In genomic region chr2:93509777-93510750, GRCm38 (mm10) we compare ENCODE assay signal across 42 mouse cellular contexts. TPM values are rescaled to one million over a fixed set of nuclear protein-coding genes. Genes with fewer than 3 reads are reported as not detected.
"Had no signal": no experiment of that assay in that cellular context is flagged by ENCODE, and none has a peak within 500 bp of the region (broad histone marks: within the 10 kb centered on the region; RNA-seq: fewer than 3 reads in every experiment).

No protein-coding gene starts in this region.

- H3K27ac ChIP-seq: heart, adult 2 months; heart, embryonic 10.5 days; hindbrain, embryonic 10.5 days; hindbrain, embryonic 12.5 days; hindbrain, embryonic 14.5 days; kidney, embryonic 15.5 days; kidney, postnatal 0 days; left cerebral cortex, adult 2 months; limb, embryonic 13.5 days; limb, embryonic 15.5 days; liver, embryonic 12.5 days; liver, embryonic 14.5 days had no signal

- H3K27me3 ChIP-seq: heart, embryonic 12.5 days; hindbrain, embryonic 12.5 days; kidney, embryonic 15.5 days; limb, embryonic 13.5 days; limb, embryonic 15.5 days; liver, embryonic 12.5 days had no signal

- H3K36me3 ChIP-seq: heart, embryonic 10.5 days; heart, embryonic 12.5 days; hindbrain, embryonic 10.5 days; hindbrain, embryonic 12.5 days; kidney, embryonic 15.5 days; limb, embryonic 13.5 days; limb, embryonic 15.5 days; liver, embryonic 12.5 days had no signal

- H3K4me1 ChIP-seq: hindbrain, embryonic 10.5 days; kidney, embryonic 15.5 days; liver, embryonic 12.5 days had no signal

- H3K9me3 ChIP-seq: heart, embryonic 10.5 days; heart, embryonic 12.5 days; hindbrain, embryonic 10.5 days; hindbrain, embryonic 12.5 days; kidney, embryonic 15.5 days; limb, embryonic 13.5 days; limb, embryonic 15.5 days; liver, embryonic 12.5 days had no signal

- H3K4me3 ChIP-seq: heart, adult 2 months; heart, embryonic 10.5 days; heart, embryonic 12.5 days; hindbrain, embryonic 10.5 days; hindbrain, embryonic 12.5 days; kidney, embryonic 15.5 days; left cerebral cortex, adult 2 months; limb, embryonic 13.5 days; limb, embryonic 15.5 days; liver, embryonic 12.5 days had no signal

- H3K4me2 ChIP-seq: heart, embryonic 12.5 days; hindbrain, embryonic 12.5 days; hindbrain, embryonic 14.5 days; kidney, embryonic 15.5 days; limb, embryonic 13.5 days; limb, embryonic 15.5 days; liver, embryonic 12.5 days had no signal

- DNase-seq: gastrocnemius, postnatal 14 days; gastrocnemius, postnatal 36 days; heart, adult 11 months; heart, adult 2 months; heart, postnatal 10 days; heart, postnatal 4 days; kidney, adult 11 months; kidney, adult 2 months; kidney, adult 9 months; kidney, postnatal 14 days; kidney, postnatal 36 days; layer of hippocampus, adult 9-11 months; layer of hippocampus, postnatal 36 days had no signal

- ATAC-seq: hindbrain, embryonic 16.5 days; inflammation-experienced regulatory T-cells, adult 6 months; liver, embryonic 12.5 days had no signal

- H3K9ac ChIP-seq: heart, embryonic 12.5 days; hindbrain, embryonic 12.5 days; hindbrain, embryonic 14.5 days; kidney, embryonic 15.5 days; limb, embryonic 13.5 days; limb, embryonic 15.5 days; liver, embryonic 12.5 days; liver, embryonic 14.5 days had no signal

RNA-seq across cellular contexts. Expression of gene Gm10803, which starts 50.3 kb away (rescaled TPM):
- total RNA-seq: gastrocnemius, adult 18-20 months; gastrocnemius, adult 8-10 months; gastrocnemius, postnatal 14 days; gastrocnemius, postnatal 36 days; heart, adult 2 months; heart, postnatal 10 days; heart, postnatal 25 days; heart, postnatal 4 days; layer of hippocampus, adult 18-20 months; layer of hippocampus, adult 8-10 months; layer of hippocampus, postnatal 14 days; layer of hippocampus, postnatal 36 days; left cerebral cortex, adult 2 months; left cerebral cortex, postnatal 14 days; left cerebral cortex, postnatal 4 days; liver, adult 2 months had no signal
- polyA plus RNA-seq: gonadal fat pad, adult 2 months; heart, adult 2 months; heart, embryonic 10.5 days; heart, embryonic 12.5 days; heart, embryonic 14.5 days; heart, embryonic 16.5 days; hindbrain, embryonic 10.5 days; hindbrain, embryonic 12.5 days; hindbrain, embryonic 14.5 days; hindbrain, embryonic 16.5 days; inflammation-experienced regulatory T-cells, adult 6 months; kidney, adult 2 months; kidney, embryonic 15.5 days; kidney, postnatal 0 days; large intestine, adult 2 months; limb, embryonic 11.5 days; limb, embryonic 13.5 days; limb, embryonic 15.5 days; liver, adult 2 months; liver, embryonic 12.5 days; liver, embryonic 14.5 days; liver, embryonic 16.5 days had no signal
